In genomic region chr6:140464818-140465217, GRCm38 (mm10) we compare ENCODE assay signal across 26 mouse cellular contexts. TPM values are rescaled to one million over a fixed set of nuclear protein-coding genes. Genes with fewer than 3 reads are reported as not detected.
DNase-seq lines count a peak whose midpoint lies in the region; ATAC-seq and TF ChIP-seq lines count a peak whose summit lies in the region.
"Had no signal": no experiment of that assay in that cellular context is flagged by ENCODE, and none has a peak within 500 bp of the region (broad histone marks: within the 10 kb centered on the region; RNA-seq: fewer than 3 reads in every experiment).

No protein-coding gene starts in this region.

- H3K4me1 ChIP-seq in embryonic facial prominence, embryonic 15.5 days: peaks cover 4% of the 10 kb centered on the region; the same call in 1 of the 2 replicates
- no peaks in the 10 kb centered on the region for H3K4me1 ChIP-seq in embryonic facial prominence, embryonic 10.5 days
- H3K4me1 ChIP-seq: forebrain, embryonic 13.5 days; forebrain, embryonic 15.5 days had no signal

- H3K9ac ChIP-seq in embryonic facial prominence, embryonic 15.5 days: no peak overlapping the region
- H3K9ac ChIP-seq: embryonic facial prominence, embryonic 13.5 days; forebrain, embryonic 13.5 days; forebrain, embryonic 15.5 days; forebrain, postnatal 0 days had no signal

- no peak for TF ChIP-seq CTCF in left cerebral cortex, adult 2 months (IDR thresholded peaks at IDR 0.05)

- 72% methylated on average over 6 of the region's 6 CpGs for WGBS in embryonic facial prominence, embryonic 15.5 days
- 94% methylated on average over 6 of the region's 6 CpGs for WGBS in embryonic facial prominence, embryonic 10.5 days

- H3K9me3 ChIP-seq in embryonic facial prominence, embryonic 15.5 days (replicated peaks): no peaks in the 10 kb centered on the region
- H3K9me3 ChIP-seq in embryonic facial prominence, embryonic 10.5 days: no peaks in the 10 kb centered on the region
- H3K9me3 ChIP-seq: embryonic facial prominence, embryonic 13.5 days; forebrain, embryonic 13.5 days; forebrain, embryonic 15.5 days had no signal

- no peak for ATAC-seq in embryonic facial prominence, embryonic 15.5 days (ENCODE audit: insufficient number of reproducible peaks, low FRiP score, low TSS enrichment, low read depth)
- ATAC-seq: activated CD4-positive, CD25-positive, alpha-beta regulatory T cell, adult 4 months; CD4-positive, CD25-positive, alpha-beta regulatory T cell, adult 4 months; forebrain, embryonic 13.5 days; forebrain, embryonic 15.5 days; forebrain, postnatal 0 days; Patski had no signal

- H3K27me3 ChIP-seq in embryonic facial prominence, embryonic 15.5 days: no peaks in the 10 kb centered on the region
- no peaks in the 10 kb centered on the region for H3K27me3 ChIP-seq in embryonic facial prominence, embryonic 10.5 days (replicated peaks; ENCODE audit: low read depth, poor library complexity, severe bottlenecking)
- H3K27me3 ChIP-seq: CH12.LX; embryonic facial prominence, embryonic 13.5 days; forebrain, embryonic 13.5 days; forebrain, embryonic 15.5 days; Patski had no signal

- DNase-seq in embryonic facial prominence, embryonic 10.5 days (ENCODE audit: low spot score): no peak
- DNase-seq in heart, adult 11 months: peak; percentile 50
- no peak for DNase-seq in heart, adult 9 months (ENCODE audit: low spot score in 2 of 2)
- DNase-seq in left cerebral cortex, adult 2 months (ENCODE audit: extremely low spot score in 1 of 2, low spot score in 2 of 2): no peak
- no peak for DNase-seq in left cerebral cortex, postnatal 4 days
- DNase-seq in right cerebral cortex, adult 2 months (ENCODE audit: low spot score in 2 of 2): peak; percentile 38 to 52
- DNase-seq in right cerebral cortex, postnatal 25 days: no peak
- DNase-seq: adrenal gland, adult 8-10 months; adrenal gland, postnatal 14 days; adrenal gland, postnatal 36 days; B cell, adult 2 months; cerebellum, adult 11-12 months; cerebellum, adult 2 months; cerebellum, adult 9-10 months; cerebellum, postnatal 10 days; cerebellum, postnatal 25 days; forebrain, postnatal 0 days had no signal

- H3K36me3 ChIP-seq in embryonic facial prominence, embryonic 15.5 days: no peaks in the 10 kb centered on the region
- H3K36me3 ChIP-seq in embryonic facial prominence, embryonic 10.5 days (replicated peaks): peaks cover 28% of the 10 kb centered on the region
- H3K36me3 ChIP-seq: forebrain, embryonic 15.5 days; G1E had no signal

- 0 out of 2 replicates have a peak overlapping the region, but pooled peaks have one; percentile 7 for H3K27ac ChIP-seq in embryonic facial prominence, embryonic 15.5 days (replicated peaks)
- no peak overlapping the region for H3K27ac ChIP-seq in embryonic facial prominence, embryonic 10.5 days (replicated peaks)
- H3K27ac ChIP-seq in left cerebral cortex, adult 2 months: peak overlapping the region; percentile 55
- H3K27ac ChIP-seq: embryonic facial prominence, embryonic 13.5 days; forebrain, embryonic 13.5 days; forebrain, embryonic 15.5 days had no signal

- no peak overlapping the region for H3K4me3 ChIP-seq in embryonic facial prominence, embryonic 15.5 days (replicated peaks)
- H3K4me3 ChIP-seq in embryonic facial prominence, embryonic 10.5 days: no peak overlapping the region
- no peak overlapping the region for H3K4me3 ChIP-seq in left cerebral cortex, adult 2 months
- H3K4me3 ChIP-seq: embryonic facial prominence, embryonic 13.5 days; forebrain, embryonic 13.5 days; forebrain, embryonic 15.5 days had no signal

- intact Hi-C loops in left cerebral cortex, adult 2 months (cut with DNase I): no loop called here
- intact Hi-C loops in left cerebral cortex, postnatal 4 days (cut with DNase I): no loop called here

- H3K4me2 ChIP-seq in embryonic facial prominence, embryonic 15.5 days (replicated peaks): no peak overlapping the region
- H3K4me2 ChIP-seq: embryonic facial prominence, embryonic 13.5 days; forebrain, embryonic 13.5 days; forebrain, embryonic 15.5 days had no signal

RNA-seq across cellular contexts. Expression of gene Plekha5, which starts 41.0 kb away (rescaled TPM):
- polyA plus RNA-seq in embryonic facial prominence, embryonic 15.5 days (2015; fragmentation: Nextera tagmentation; extraction: Ambion mirVana): 50.4 and 51.5 TPM in 2 replicates
- 42.0 and 47.1 TPM in 2 replicates for polyA plus RNA-seq in embryonic facial prominence, embryonic 10.5 days (2016; fragmentation: Nextera tagmentation; extraction: Ambion mirVana)
- 100 to 1,000 TPM; 117 to 121 TPM for total RNA-seq in left cerebral cortex, adult 2 months (2021)
- total RNA-seq in left cerebral cortex, postnatal 4 days (2021): 10 to 100 TPM; 82.0 to 94.6 TPM
- polyA plus RNA-seq: G1E had no signal

Comparison
In these comparisons a context has a peak if more than half of its experiments do, and no peak if none do; other contexts are left out.
1. DNase-seq: peak in heart, adult 11 months (single experiment) and right cerebral cortex, adult 2 months (2 of 2); none in embryonic facial prominence, embryonic 10.5 days (single experiment), heart, adult 9 months (0 of 2), left cerebral cortex, adult 2 months (0 of 2), left cerebral cortex, postnatal 4 days (single experiment) and right cerebral cortex, postnatal 25 days (single experiment).